Mouse (Mus musculus) embryo, embryonic 11.5 days (tissue): ENCODE measurements around the gene Rln1.

Source experiments
- DNase-seq: peaks from one replicate; pipeline ENCODE4 v3.0.0-alpha.2; 2012; ENCODE audit warnings: low read depth, low spot score

Rln1 gene

GRCm38 (mm10) chr19:29361468-29362130 lies 27.1 kb upstream of the Rln1 start:
- DNase-seq, result peak; percentile 75

- no peak for DNase-seq
Measured at GRCm38 (mm10) chr19:29360251-29360650, 25.8 kb upstream of the Rln1 start.

GRCm38 (mm10) chr19:29356281-29356680 lies 21.8 kb upstream of the Rln1 start:
- DNase-seq, result no peak

- peak; percentile 83 for DNase-seq
Measured at GRCm38 (mm10) chr19:29354895-29355877, 20.7 kb upstream of the Rln1 start.

GRCm38 (mm10) chr19:29350991-29351390 lies 16.5 kb upstream of the Rln1 start:
- no peak for DNase-seq

GRCm38 (mm10) chr19:29345636-29346035 lies 11.2 kb upstream of the Rln1 start:
- no peak for DNase-seq

GRCm38 (mm10) chr19:29344868-29345267 lies 10.4 kb upstream of the Rln1 start:
- DNase-seq, result no peak

GRCm38 (mm10) chr19:29342281-29342680 lies 7.8 kb upstream of the Rln1 start:
- DNase-seq, result no peak

GRCm38 (mm10) chr19:29341029-29341428 lies 6.6 kb upstream of the Rln1 start:
- no peak for DNase-seq

- DNase-seq, result no peak
Measured at GRCm38 (mm10) chr19:29336624-29337023, 2.2 kb upstream of the Rln1 start.

- DNase-seq, result no peak
Measured at GRCm38 (mm10) chr19:29326822-29327552, 7.5 kb downstream of the Rln1 start.

- DNase-seq, result no peak
Measured at GRCm38 (mm10) chr19:29326396-29326795, 8.1 kb downstream of the Rln1 start.

GRCm38 (mm10) chr19:29325852-29326180 lies 8.7 kb downstream of the Rln1 start:
- no peak for DNase-seq

- peak; percentile 49 for DNase-seq
Measured at GRCm38 (mm10) chr19:29325053-29325851, 9.2 kb downstream of the Rln1 start, which contains the start of gene Insl6. TSS of gene Insl6 (minus strand) at chr19:29325356.

GRCm38 (mm10) chr19:29323416-29324049 lies 10.9 kb downstream of the Rln1 start:
- no peak for DNase-seq

GRCm38 (mm10) chr19:29312661-29313060 lies 21.8 kb downstream of the Rln1 start:
- no peak for DNase-seq

GRCm38 (mm10) chr19:29311791-29312190 lies 22.7 kb downstream of the Rln1 start:
- no peak for DNase-seq

GRCm38 (mm10) chr19:29308832-29309231 lies 25.6 kb downstream of the Rln1 start:
- no peak for DNase-seq

GRCm38 (mm10) chr19:29302119-29302518 lies 32.4 kb downstream of the Rln1 start:
- DNase-seq, result no peak

GRCm38 (mm10) chr19:29300919-29301318 lies 33.6 kb downstream of the Rln1 start:
- no peak for DNase-seq

GRCm38 (mm10) chr19:29297366-29297765 lies 37.1 kb downstream of the Rln1 start:
- no peak for DNase-seq
